Mouse (Mus musculus): ENCODE results near the gene Zfp809.

Gene Zfp809

GRCm38 (mm10) chr9:22262611-22263010 is 37.1 kb downstream of the Zfp809 start:
- DNase-seq = no peak

GRCm38 (mm10) chr9:22268886-22269285 is 43.4 kb downstream of the Zfp809 start:
- DNase-seq = no peak

DNA sequence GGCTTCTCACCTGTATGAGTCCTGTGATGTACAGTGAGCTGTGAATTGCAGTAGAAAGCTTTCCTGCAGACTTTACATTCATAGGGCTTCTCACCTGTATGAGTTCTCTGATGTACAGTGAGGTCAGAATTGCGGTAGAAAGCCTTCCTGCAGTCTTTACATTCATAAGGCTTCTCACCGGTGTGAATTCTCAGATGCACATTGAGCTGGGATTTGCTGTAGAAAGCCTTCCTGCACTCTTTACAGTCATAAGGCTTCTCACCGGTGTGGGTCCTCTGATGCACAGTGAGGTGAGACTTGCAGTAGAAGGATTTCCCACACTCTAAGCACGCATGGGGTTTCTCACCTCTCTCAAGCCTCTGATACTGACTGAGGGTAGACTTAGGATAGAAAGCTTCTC is 53.2 kb downstream of the Zfp809 start:
- no peak for DNase-seq

All from kidney, postnatal 25 days (tissue).